Mouse (Mus musculus) ES-E14 (cell line): ENCODE measurements at regions not wholly inside any gene's neighbourhood (a gene's known extent, or its start where the extent isn't known, plus 50 kb on each side); places are given as distances from the start of the nearest gene placed in this dataset.

Source experiments
- CHD2 ChIP-seq: IDR thresholded peaks from 2 replicates; pipeline ENCODE4 v1.6.1; 2014; ENCODE audit warnings: mild to moderate bottlenecking, low read depth, low read length, inconsistent platforms
- MAFK ChIP-seq: IDR thresholded peaks from 2 replicates; pipeline ENCODE4 v1.6.1; 2014; ENCODE audit warnings: mild to moderate bottlenecking, low read depth, low read length, inconsistent platforms; ENCODE audit not compliant: insufficient read depth
- ZNF384 ChIP-seq: IDR thresholded peaks from 2 replicates; pipeline ENCODE4 v1.6.1; 2012; ENCODE audit warnings: low read depth, low read length, inconsistent platforms

GRCm38 (mm10) chr1:80014586-80014985 is 153.6 kb upstream of the Serpine2 start:
- TF ChIP-seq MAFK (no peak), ZNF384 (no peak), CHD2 (no peak)
